Mouse (Mus musculus) testis, adult 2 months (tissue): ENCODE measurements around the gene Pofut1. TPM values are rescaled to one million over a fixed set of nuclear protein-coding genes. Genes with fewer than 3 reads are reported as not detected.
"Not testable (repeated sequence)": the region's sequence is repeated elsewhere in the genome, so short reads cannot be mapped to it uniquely, and the experiment has no call there.

ENCODE experiments used
- H3K27ac ChIP-seq: fragments of 200-500 bp; 2 replicates; pipeline ENCODE4 v1.5.1; 2012; ENCODE audit warnings: low read depth, low read length; ENCODE audit not compliant: control insufficient read depth, insufficient read depth
- H3K27me3 ChIP-seq: fragments of 200-500 bp; 2 replicates; pipeline ENCODE4 v1.6.1; 2012; ENCODE audit warnings: mild to moderate bottlenecking, low read length, moderate library complexity; ENCODE audit not compliant: control insufficient read depth, insufficient read depth
- H3K36me3 ChIP-seq: fragments of 200-500 bp; 2 replicates; pipeline ENCODE4 v1.6.1; 2012; ENCODE audit warnings: mild to moderate bottlenecking, low read length; ENCODE audit not compliant: control insufficient read depth, insufficient read depth
- H3K4me1 ChIP-seq: fragments of 200-500 bp; 2 replicates; pipeline ENCODE4 v1.6.1; 2012; ENCODE audit warnings: low read length; ENCODE audit not compliant: control insufficient read depth, insufficient read depth
- H3K4me3 ChIP-seq: fragments of 200-500 bp; 2 replicates; pipeline ENCODE4 v1.5.1; 2012; ENCODE audit warnings: low read depth, mild to moderate bottlenecking, low read length, moderate library complexity, mixed read lengths; ENCODE audit not compliant: control insufficient read depth
- CTCF ChIP-seq: fragments of 200-500 bp; IDR thresholded peaks from 2 replicates; pipeline ENCODE4 v1.5.1; 2012; ENCODE audit warnings: low read depth, mild to moderate bottlenecking, inconsistent platforms, low read length, moderate library complexity; ENCODE audit not compliant: control insufficient read depth, insufficient read depth, insufficient replicate concordance
- POLR2A ChIP-seq: fragments of 200-500 bp; IDR thresholded peaks from 2 replicates; pipeline ENCODE4 v1.6.1; 2012; ENCODE audit warnings: low read depth, mild to moderate bottlenecking, inconsistent platforms, low read length, moderate library complexity; ENCODE audit not compliant: control insufficient read depth
- polyA plus RNA-seq: library from polyadenylated mRNA; depleted of rRNA; stranded (reverse); fragments of >200 nt; gene quantifications from 2 replicates; pipeline ENCODE4 v1.2.3, GENCODE M21; 2012

Gene Pofut1
- polyA plus RNA-seq, 1 experiment = 10.8 TPM

DNA sequence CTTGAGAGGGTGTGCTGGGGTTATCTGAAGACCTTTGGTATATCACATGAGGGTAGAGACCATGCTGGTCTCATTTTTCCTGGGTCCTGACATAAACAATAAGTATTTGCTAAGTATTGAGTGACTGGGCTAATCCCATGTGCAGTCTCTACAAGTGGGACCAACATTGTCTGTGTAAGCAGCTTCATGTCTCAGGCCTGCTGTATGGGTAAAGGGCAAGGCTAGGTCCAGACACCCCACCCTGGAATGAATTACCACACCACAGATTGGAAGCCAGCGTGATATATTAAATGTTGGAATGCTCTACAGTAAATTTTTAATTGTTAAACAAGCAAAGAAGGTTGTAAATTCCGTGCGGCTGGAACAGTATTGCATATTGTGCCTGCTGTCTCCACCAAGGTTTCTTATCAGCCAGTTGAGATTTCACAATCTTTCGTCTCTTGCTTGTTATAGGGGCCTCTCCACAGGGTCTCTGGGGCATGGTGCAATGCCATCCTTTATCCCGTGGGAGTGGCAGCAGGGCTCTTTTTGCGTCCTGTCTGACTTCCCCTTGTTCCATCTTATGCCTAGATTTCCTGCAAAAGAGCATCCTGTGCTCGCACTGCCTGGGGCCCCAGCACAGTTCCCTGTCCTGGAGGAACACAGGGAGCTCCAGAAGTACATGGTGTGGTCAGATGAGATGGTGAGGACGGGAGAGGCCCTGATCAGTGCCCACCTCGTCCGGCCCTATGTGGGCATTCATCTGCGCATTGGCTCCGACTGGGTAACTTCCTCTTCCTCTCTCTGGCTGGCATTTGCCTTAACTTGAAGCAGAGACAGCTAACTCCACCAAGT is 17.9 kb downstream of the Pofut1 start:
- H3K27me3 ChIP-seq = no peaks in the 10 kb centered on the region
- no peak overlapping the region for H3K27ac ChIP-seq
- no peaks in the 10 kb centered on the region; the same call in 1 of the 2 replicates for H3K36me3 ChIP-seq
- TF ChIP-seq CTCF = no peak
- no peak for TF ChIP-seq POLR2A
- H3K4me3 ChIP-seq = no peak overlapping the region
- no peaks in the 10 kb centered on the region for H3K4me1 ChIP-seq

DNA sequence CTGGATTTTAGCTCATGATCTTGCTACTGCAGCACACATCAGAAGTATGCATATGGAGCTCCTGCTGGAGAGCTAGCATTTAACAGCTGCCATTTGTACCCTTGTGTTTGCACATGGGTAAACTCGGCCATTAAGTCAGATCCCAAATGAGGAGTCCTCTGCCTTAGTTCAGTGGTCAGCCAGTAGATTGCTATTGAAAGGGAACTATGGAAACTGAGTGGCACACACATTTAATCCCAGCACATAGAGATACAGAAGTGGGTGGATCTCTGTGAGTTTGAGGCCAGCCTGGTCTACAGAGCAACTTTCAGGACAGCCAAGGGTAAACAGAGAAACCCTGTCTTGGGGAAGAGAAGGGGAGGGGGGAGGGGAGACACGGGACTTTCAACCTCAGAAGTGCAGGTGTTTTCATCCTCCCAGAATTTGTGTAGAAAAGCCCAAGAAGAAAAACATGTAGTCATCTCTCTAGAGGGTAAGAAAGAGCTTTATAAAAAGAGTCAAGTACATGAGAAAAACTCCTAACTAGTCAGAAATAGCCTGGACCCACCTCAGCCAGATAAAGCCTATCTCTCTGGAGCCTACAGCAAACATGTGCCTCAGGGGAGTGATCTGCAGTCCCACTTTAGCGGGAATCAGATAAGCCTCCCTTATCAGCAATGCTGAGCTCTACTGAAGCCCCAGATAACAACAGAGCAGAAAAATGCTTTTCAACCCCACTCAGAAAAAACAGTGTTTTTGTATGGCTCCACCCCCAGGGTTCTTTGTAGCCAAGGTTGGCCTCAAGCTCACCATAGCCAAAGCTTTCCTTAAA is 18.7 kb downstream of the Pofut1 start:
- TF ChIP-seq POLR2A (no peak), CTCF (no peak)
- Histone ChIP-seq H3K27ac (no peak overlapping the region), H3K4me3 (no peak overlapping the region), H3K36me3 (no peaks in the 10 kb centered on the region; the same call in 1 of the 2 replicates), H3K27me3 (no peaks in the 10 kb centered on the region), H3K4me1 (no peaks in the 10 kb centered on the region)

DNA sequence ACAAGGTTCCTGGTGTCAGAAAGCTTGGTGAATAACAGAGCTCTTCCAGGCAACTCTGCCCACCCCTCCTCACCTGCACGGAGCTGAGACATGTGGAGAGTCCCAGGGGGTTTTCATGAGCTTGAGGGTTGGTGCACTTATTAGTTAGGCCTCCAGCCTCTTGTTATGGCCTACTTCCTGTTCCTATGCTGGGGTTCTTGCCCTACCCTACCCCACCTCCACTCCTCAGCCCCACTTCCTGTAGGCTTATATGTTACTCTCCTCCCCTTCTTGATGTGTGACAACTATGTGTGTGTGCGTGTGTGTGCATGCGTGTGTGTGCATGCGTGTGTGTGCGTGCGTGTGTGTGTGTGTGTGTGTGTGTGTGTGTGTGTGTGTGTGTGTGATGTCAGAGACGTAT is 21.7 kb downstream of the Pofut1 start:
- no peak for TF ChIP-seq POLR2A
- TF ChIP-seq CTCF = no peak
- Histone ChIP-seq H3K27ac (no peak overlapping the region), H3K4me1 (no peaks in the 10 kb centered on the region), H3K27me3 (no peaks in the 10 kb centered on the region), H3K4me3 (no peak overlapping the region), H3K36me3 (peaks cover 2% of the 10 kb centered on the region)

DNA sequence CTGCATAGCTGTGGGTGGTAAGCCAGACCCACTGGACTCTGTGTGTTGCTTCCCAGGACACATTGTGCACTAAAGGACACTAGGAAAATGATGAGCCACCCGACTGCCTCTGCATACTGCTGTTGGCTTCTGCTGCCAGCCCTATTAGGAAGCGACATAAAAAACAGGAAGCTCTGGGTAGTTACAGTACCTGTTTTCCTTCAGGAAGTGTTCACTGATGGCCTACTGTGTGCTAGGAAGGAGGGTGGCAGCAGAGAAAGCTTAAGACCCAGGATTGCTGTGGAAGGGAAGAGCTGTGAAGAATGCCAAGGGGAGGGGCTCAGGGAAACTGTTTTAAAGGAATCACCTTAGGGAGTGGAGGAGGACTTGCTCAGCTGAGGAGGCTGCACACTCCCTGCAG is 26.0 kb downstream of the Pofut1 start:
- Histone ChIP-seq H3K27me3 (no peaks in the 10 kb centered on the region), H3K27ac (no peak overlapping the region), H3K4me1 (no peaks in the 10 kb centered on the region), H3K4me3 (no peak overlapping the region), H3K36me3 (peaks cover 2% of the 10 kb centered on the region; the same call in 1 of the 2 replicates)
- no peak for TF ChIP-seq POLR2A
- TF ChIP-seq CTCF = no peak

DNA sequence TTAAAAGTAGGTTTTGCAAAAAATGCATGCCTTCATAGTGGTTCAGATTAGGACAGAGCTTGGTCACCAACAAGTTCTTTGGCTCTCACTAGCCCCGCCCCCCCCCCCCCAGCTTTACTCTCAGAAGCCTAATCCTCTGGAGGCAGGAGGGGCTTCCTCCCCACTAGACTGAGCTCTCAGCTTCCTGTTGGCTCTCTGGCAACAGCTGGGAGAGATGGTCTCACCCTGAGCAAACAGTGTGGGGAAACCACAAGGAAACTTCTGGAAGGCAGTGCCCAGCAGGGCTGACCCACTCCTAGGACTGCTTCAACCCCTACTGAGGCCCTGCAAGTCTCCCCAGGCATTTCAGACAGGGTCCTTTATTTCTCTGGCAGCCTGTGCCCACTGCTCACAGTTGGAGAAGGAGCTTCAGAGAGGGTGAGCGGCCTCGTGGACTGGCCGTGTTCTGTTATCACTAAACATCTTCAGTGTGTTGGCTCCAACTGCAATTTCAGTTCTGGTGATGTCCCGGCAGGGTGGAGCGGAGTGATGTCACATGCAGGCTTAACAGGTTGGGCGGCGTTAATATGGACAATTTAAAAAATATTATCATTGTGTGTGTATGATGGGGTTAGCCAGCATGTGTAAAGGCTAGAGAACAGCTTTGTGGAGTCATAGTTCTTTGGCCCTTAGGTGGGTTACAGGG is 29.0 kb downstream of the Pofut1 start:
- H3K36me3 ChIP-seq, H3K27ac ChIP-seq, H3K4me1 ChIP-seq, H3K4me3 ChIP-seq, H3K27me3 ChIP-seq: not testable (repeated sequence)

DNA sequence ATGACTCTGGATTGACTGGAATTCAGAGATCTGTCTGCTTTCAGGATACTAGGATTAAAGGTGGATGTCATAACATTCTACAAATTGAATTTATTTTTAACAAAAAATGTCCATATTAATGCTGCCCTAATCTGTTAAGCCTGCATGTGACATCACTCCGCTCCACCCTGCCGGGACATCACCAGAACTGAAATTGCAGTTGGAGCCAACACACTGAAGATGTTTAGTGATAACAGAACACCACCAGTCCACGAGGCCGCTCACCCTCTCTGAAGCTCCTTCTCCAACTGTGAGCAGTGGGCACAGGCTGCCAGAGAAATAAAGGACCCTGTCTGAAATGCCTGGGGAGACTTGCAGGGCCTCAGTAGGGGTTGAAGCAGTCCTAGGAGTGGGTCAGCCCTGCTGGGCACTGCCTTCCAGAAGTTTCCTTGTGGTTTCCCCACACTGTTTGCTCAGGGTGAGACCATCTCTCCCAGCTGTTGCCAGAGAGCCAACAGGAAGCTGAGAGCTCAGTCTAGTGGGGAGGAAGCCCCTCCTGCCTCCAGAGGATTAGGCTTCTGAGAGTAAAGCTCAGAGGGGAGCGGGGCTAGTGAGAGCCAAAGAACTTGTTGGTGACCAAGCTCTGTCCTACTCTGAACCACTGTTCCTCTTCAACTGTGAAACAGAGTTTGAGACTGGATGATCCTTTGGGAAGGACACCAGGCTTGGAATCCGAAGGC is 33.0 kb downstream of the Pofut1 start:
- not testable (repeated sequence) for H3K27ac ChIP-seq, H3K27me3 ChIP-seq, H3K36me3 ChIP-seq, H3K4me3 ChIP-seq, H3K4me1 ChIP-seq

DNA sequence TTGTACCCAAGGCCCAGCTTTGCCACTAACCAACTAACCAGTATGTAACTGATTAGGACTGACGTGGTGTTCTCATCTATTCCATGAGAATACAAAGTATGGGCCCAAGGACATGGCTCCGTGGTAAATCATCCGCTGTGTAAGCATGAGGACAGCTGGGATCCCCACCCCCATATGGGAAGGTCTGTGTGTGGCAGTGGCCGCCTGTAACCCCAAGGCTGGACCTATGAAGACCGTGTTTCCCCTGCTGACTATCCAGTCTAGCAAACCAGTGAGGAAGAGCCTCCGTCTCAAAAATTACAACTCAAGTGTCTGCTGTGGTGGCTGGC is 33.5 kb downstream of the Pofut1 start:
- TF ChIP-seq POLR2A (no peak), CTCF (no peak)
- Histone ChIP-seq H3K4me3 (no peak overlapping the region), H3K27me3 (no peaks in the 10 kb centered on the region), H3K4me1 (no peaks in the 10 kb centered on the region), H3K27ac (no peak overlapping the region), H3K36me3 (no peaks in the 10 kb centered on the region)

DNA sequence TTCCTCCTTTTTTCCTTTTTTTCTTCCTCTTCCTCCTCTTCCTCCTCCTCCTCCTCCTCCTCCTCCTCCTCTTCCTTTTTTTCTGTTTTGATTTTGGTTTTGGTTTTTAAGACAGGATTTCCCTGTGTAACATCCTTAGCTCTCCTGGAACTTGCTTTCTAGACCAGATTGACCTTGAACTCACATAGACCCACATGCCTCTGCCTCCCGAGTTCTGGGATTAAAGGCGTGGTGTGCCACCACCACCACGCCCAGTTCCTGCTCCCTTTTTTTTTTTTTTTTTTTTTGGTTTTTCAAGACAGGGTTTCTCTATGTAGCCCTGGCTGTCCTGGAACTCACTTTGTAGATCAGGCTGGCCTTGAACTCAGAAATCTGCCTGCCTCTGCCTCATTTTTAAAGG is 34.2 kb downstream of the Pofut1 start:
- H3K36me3 ChIP-seq, H3K4me1 ChIP-seq, H3K27me3 ChIP-seq, H3K27ac ChIP-seq, H3K4me3 ChIP-seq: not testable (repeated sequence)
